In genomic region chr2:104377990-104378389, GRCm38 (mm10) we compare ENCODE assay signal across 12 mouse cellular contexts. TPM values are rescaled to one million over a fixed set of nuclear protein-coding genes. Genes with fewer than 3 reads are reported as not detected.
DNase-seq lines count a peak whose midpoint lies in the region; ATAC-seq and TF ChIP-seq lines count a peak whose summit lies in the region.
"Had no signal": no experiment of that assay in that cellular context is flagged by ENCODE, and none has a peak within 500 bp of the region (broad histone marks: within the 10 kb centered on the region; RNA-seq: fewer than 3 reads in every experiment).

No protein-coding gene starts in this region.

- intact Hi-C loops in heart, adult 2 months (cut with DNase I), result no loop called here

- H3K79me2 ChIP-seq in heart, adult 2 months (replicated peaks; ENCODE audit: control insufficient read depth, insufficient read depth, low read length), result no peaks in the 10 kb centered on the region

- TF ChIP-seq POLR2A in small intestine, adult 2 months (IDR thresholded peaks at IDR 0.05; ENCODE audit: low read depth, low read length), result no peak
- TF ChIP-seq POLR2A in heart, adult 2 months (IDR thresholded peaks at IDR 0.05; ENCODE audit: insufficient read depth, low read depth, low read length), result no peak

- H3K4me3 ChIP-seq in forebrain, embryonic 11.5 days (ENCODE audit: low read depth, low read length), result no peak overlapping the region
- no peak overlapping the region for H3K4me3 ChIP-seq in forebrain, embryonic 15.5 days
- no peak overlapping the region for H3K4me3 ChIP-seq in midbrain, embryonic 15.5 days
- H3K4me3 ChIP-seq in midbrain, embryonic 10.5 days, result no peak overlapping the region
- H3K4me3 ChIP-seq in small intestine, adult 2 months (ENCODE audit: low read depth, low read length), result no peak overlapping the region
- no peak overlapping the region for H3K4me3 ChIP-seq in heart, adult 2 months
- H3K4me3 ChIP-seq: embryonic facial prominence, embryonic 15.5 days; myocyte had no signal

- WGBS in forebrain, embryonic 11.5 days, result 64% methylated on average over 2 of the region's 2 CpGs
- WGBS in forebrain, embryonic 15.5 days, result 68% methylated on average over 2 of the region's 2 CpGs
- 88% methylated on average over 2 of the region's 2 CpGs for WGBS in midbrain, embryonic 15.5 days
- WGBS in midbrain, embryonic 10.5 days, result 83% methylated on average over 2 of the region's 2 CpGs
- WGBS in small intestine, adult 2 months, result 37% methylated on average over 2 of the region's 2 CpGs
- 69% methylated on average over 2 of the region's 2 CpGs for WGBS in heart, adult 2 months

- no peak for DNase-seq in forebrain, embryonic 11.5 days (ENCODE audit: low spot score)
- DNase-seq in midbrain, embryonic 10.5 days (ENCODE audit: low spot score), result no peak
- peak; percentile 46 for DNase-seq in kidney, postnatal 10 days
- no peak for DNase-seq in Muller cell, postnatal 12 days (ENCODE audit: inconsistent ontology term)
- no peak for DNase-seq in heart, adult 2 months
- DNase-seq: cerebellum, postnatal 14 days; heart, adult 18-20 months had no signal

- no peaks in the 10 kb centered on the region for H3K36me3 ChIP-seq in forebrain, embryonic 11.5 days (ENCODE audit: control insufficient read depth, insufficient read depth, low read length)
- H3K36me3 ChIP-seq in forebrain, embryonic 15.5 days, result no peaks in the 10 kb centered on the region
- H3K36me3 ChIP-seq in midbrain, embryonic 15.5 days (replicated peaks), result no peaks in the 10 kb centered on the region
- no peaks in the 10 kb centered on the region for H3K36me3 ChIP-seq in midbrain, embryonic 10.5 days
- no peaks in the 10 kb centered on the region for H3K36me3 ChIP-seq in small intestine, adult 2 months (ENCODE audit: control insufficient read depth, insufficient read depth, low read length)
- H3K36me3 ChIP-seq in heart, adult 2 months (ENCODE audit: control insufficient read depth, insufficient read depth, low read length), result no peaks in the 10 kb centered on the region
- H3K36me3 ChIP-seq: embryonic facial prominence, embryonic 15.5 days had no signal

- H3K27ac ChIP-seq in forebrain, embryonic 11.5 days (ENCODE audit: low read depth, low read length), result no peak overlapping the region
- no peak overlapping the region for H3K27ac ChIP-seq in forebrain, embryonic 15.5 days (replicated peaks)
- no peak overlapping the region for H3K27ac ChIP-seq in midbrain, embryonic 15.5 days
- no peak overlapping the region for H3K27ac ChIP-seq in midbrain, embryonic 10.5 days (replicated peaks)
- no peak overlapping the region for H3K27ac ChIP-seq in small intestine, adult 2 months (ENCODE audit: insufficient read depth, low read depth, low read length)
- no peak overlapping the region for H3K27ac ChIP-seq in heart, adult 2 months
- H3K27ac ChIP-seq: embryonic facial prominence, embryonic 15.5 days had no signal

- H3K9ac ChIP-seq in forebrain, embryonic 11.5 days (ENCODE audit: low read length), result no peak overlapping the region
- no peak overlapping the region for H3K9ac ChIP-seq in forebrain, embryonic 15.5 days (replicated peaks)
- no peak overlapping the region for H3K9ac ChIP-seq in midbrain, embryonic 15.5 days
- no peak overlapping the region for H3K9ac ChIP-seq in heart, adult 2 months (ENCODE audit: low read depth, low read length)
- H3K9ac ChIP-seq: embryonic facial prominence, embryonic 15.5 days had no signal

- TF ChIP-seq CTCF in small intestine, adult 2 months (IDR thresholded peaks at IDR 0.05; ENCODE audit: extremely low read depth, insufficient read length, insufficient replicate concordance, low read depth, low read length), result peak; percentile 25; the same call in 1 of the 2 replicates
- no peak for TF ChIP-seq CTCF in heart, adult 2 months (IDR thresholded peaks at IDR 0.05)

- H3K9me3 ChIP-seq in forebrain, embryonic 11.5 days (ENCODE audit: control insufficient read depth, low read length), result no peaks in the 10 kb centered on the region
- no peaks in the 10 kb centered on the region for H3K9me3 ChIP-seq in forebrain, embryonic 15.5 days
- no peaks in the 10 kb centered on the region for H3K9me3 ChIP-seq in midbrain, embryonic 15.5 days
- no peaks in the 10 kb centered on the region for H3K9me3 ChIP-seq in midbrain, embryonic 10.5 days (replicated peaks)
- H3K9me3 ChIP-seq: embryonic facial prominence, embryonic 15.5 days had no signal

- H3K27me3 ChIP-seq in forebrain, embryonic 11.5 days (ENCODE audit: control insufficient read depth, insufficient read depth, low read length), result no peaks in the 10 kb centered on the region
- H3K27me3 ChIP-seq in forebrain, embryonic 15.5 days, result no peaks in the 10 kb centered on the region
- no peaks in the 10 kb centered on the region for H3K27me3 ChIP-seq in midbrain, embryonic 15.5 days (replicated peaks)
- peaks cover 4% of the 10 kb centered on the region; the same call in 1 of the 2 replicates for H3K27me3 ChIP-seq in midbrain, embryonic 10.5 days (ENCODE audit: low read depth, poor library complexity, severe bottlenecking)
- H3K27me3 ChIP-seq in small intestine, adult 2 months (ENCODE audit: control insufficient read depth, insufficient read depth, low read length), result no peaks in the 10 kb centered on the region; the same call in 1 of the 2 replicates
- 0 out of 2 replicates have a peak, but pooled peaks cover 1% of the 10 kb centered on the region for H3K27me3 ChIP-seq in heart, adult 2 months (ENCODE audit: control insufficient read depth, insufficient read depth, low read length)

- H3K4me2 ChIP-seq in forebrain, embryonic 11.5 days (ENCODE audit: low read depth, low read length, severe bottlenecking), result no peak overlapping the region
- H3K4me2 ChIP-seq in forebrain, embryonic 15.5 days (replicated peaks), result no peak overlapping the region
- H3K4me2 ChIP-seq in midbrain, embryonic 15.5 days, result no peak overlapping the region
- H3K4me2 ChIP-seq: embryonic facial prominence, embryonic 15.5 days had no signal

- peaks cover 1% of the 10 kb centered on the region; the same call in 1 of the 2 replicates for H3K4me1 ChIP-seq in forebrain, embryonic 11.5 days (replicated peaks; ENCODE audit: control insufficient read depth, insufficient read depth, low read length)
- peaks cover 11% of the 10 kb centered on the region for H3K4me1 ChIP-seq in forebrain, embryonic 15.5 days
- peaks cover 11% of the 10 kb centered on the region for H3K4me1 ChIP-seq in midbrain, embryonic 15.5 days
- peaks cover 15% of the 10 kb centered on the region for H3K4me1 ChIP-seq in midbrain, embryonic 10.5 days
- no peaks in the 10 kb centered on the region; the same call in 1 of the 2 replicates for H3K4me1 ChIP-seq in small intestine, adult 2 months (ENCODE audit: control insufficient read depth, insufficient read depth, insufficient read length, low read length)
- no peaks in the 10 kb centered on the region for H3K4me1 ChIP-seq in heart, adult 2 months (ENCODE audit: control insufficient read depth, insufficient read depth, low read length)
- H3K4me1 ChIP-seq: embryonic facial prominence, embryonic 15.5 days had no signal

- ATAC-seq in forebrain, embryonic 11.5 days (replicated peaks; ENCODE audit: low FRiP score), result 0 out of 2 replicates have a peak, but pooled peaks have one; percentile 49
- no peak for ATAC-seq in forebrain, embryonic 15.5 days (replicated peaks)
- ATAC-seq in midbrain, embryonic 15.5 days (replicated peaks), result peak; percentile 40; the same call in 1 of the 2 replicates

- TF ChIP-seq EP300 in heart, adult 2 months (IDR thresholded peaks at IDR 0.05; ENCODE audit: insufficient read depth, low read depth, low read length), result no peak

RNA-seq across cellular contexts. Expression of gene D430041D05Rik, which starts 32.8 kb away (rescaled TPM):
- 2.5 and 2.6 TPM in 2 replicates for polyA plus RNA-seq in forebrain, embryonic 11.5 days (2014; fragmentation: Nextera tagmentation; extraction: Ambion mirVana)
- polyA plus RNA-seq in forebrain, embryonic 15.5 days (2015; fragmentation: Nextera tagmentation; extraction: Ambion mirVana), result 11.8 and 12.4 TPM in 2 replicates
- polyA plus RNA-seq in midbrain, embryonic 15.5 days (2015; fragmentation: Nextera tagmentation; extraction: Ambion mirVana), result 10.6 and 11.4 TPM in 2 replicates
- 0.95 and 1.5 TPM in 2 replicates for polyA plus RNA-seq in midbrain, embryonic 10.5 days (2016; fragmentation: Nextera tagmentation; extraction: Ambion mirVana)
- polyA plus RNA-seq in small intestine, adult 2 months (2012; rRNA removed), result not detected in 2 replicates
- total RNA-seq in heart, adult 2 months (2021), result under 1 TPM; 0.05 to 0.08 TPM
- 0.02 and 0.09 TPM in 2 replicates for polyA plus RNA-seq in heart, adult 2 months (2012; rRNA removed)
